Mouse (Mus musculus) heart, postnatal 0 days (tissue): Measurements from ENCODE around the gene Nav1. TPM values are rescaled to one million over a fixed set of nuclear protein-coding genes. Genes with fewer than 3 reads are reported as not detected.

Experiments
- ATAC-seq: fragments of 200-750 bp; cut with Nextera tagmentation; 2 replicates; pipeline ENCODE4 v1.8.0; 2017; ENCODE audit warnings: low read depth, moderate number of reproducible peaks, moderate library complexity; ENCODE audit not compliant: insufficient read depth
- DNase-seq: peaks from one replicate; pipeline ENCODE4 v3.0.0-alpha.2; 2016; ENCODE audit warnings: low spot score
- H3K27ac ChIP-seq: fragments of 300-500 bp; sonication (generic); 2 replicates; pipeline ENCODE4 v1.5.1; 2014; ENCODE audit warnings: low read depth, mild to moderate bottlenecking
- H3K27me3 ChIP-seq: fragments of 300-500 bp; sonication (generic); 2 replicates; pipeline ENCODE4 v1.6.1; 2014; ENCODE audit warnings: low read length, mixed read lengths; ENCODE audit not compliant: control insufficient read depth, insufficient read depth
- H3K36me3 ChIP-seq: fragments of 300-500 bp; sonication (generic); replicated peaks from 2 replicates; pipeline ENCODE4 v1.6.1; 2014; ENCODE audit warnings: low read length, mixed read lengths; ENCODE audit not compliant: control insufficient read depth, insufficient read depth
- H3K4me1 ChIP-seq: fragments of 300-500 bp; sonication (generic); 2 replicates; pipeline ENCODE4 v1.6.1; 2014; ENCODE audit warnings: antibody characterized with exemption; ENCODE audit not compliant: control insufficient read depth, insufficient read depth
- H3K4me2 ChIP-seq: fragments of 300-500 bp; sonication (generic); 2 replicates; pipeline ENCODE4 v1.6.1; 2014; ENCODE audit warnings: low read depth, mild to moderate bottlenecking, low read length, moderate library complexity
- H3K4me3 ChIP-seq: fragments of 300-500 bp; sonication (generic); 2 replicates; pipeline ENCODE4 v1.5.1; 2014; ENCODE audit warnings: low read depth, low read length
- H3K9ac ChIP-seq: fragments of 300-500 bp; sonication (generic); replicated peaks from 2 replicates; pipeline ENCODE4 v1.6.1; 2014; ENCODE audit warnings: low read depth, low read length, mixed read lengths
- H3K9me3 ChIP-seq: fragments of 300-500 bp; sonication (generic); replicated peaks from 2 replicates; pipeline ENCODE4 v1.6.1; 2016; ENCODE audit warnings: low read length; ENCODE audit not compliant: control insufficient read depth
- CTCF ChIP-seq: IDR thresholded peaks from 2 replicates; pipeline ENCODE4 v1.5.1; 2016; ENCODE audit warnings: antibody characterized with exemption, control low read depth, low read depth
- EP300 ChIP-seq: IDR thresholded peaks from 2 replicates; pipeline ENCODE4 v1.6.1; 2016; ENCODE audit warnings: antibody characterized with exemption, low read depth
- WGBS: fragments of 180-500 bp; shearing (Covaris S2); extraction: QIAGEN DNeasy Blood & Tissue Kit; methylation state at CpG from one replicate; pipeline ENCODE4 v1.1.7; 2014; 5-methylcytosine and 5-hydroxymethylcytosine counted together
- polyA plus RNA-seq: library from polyadenylated mRNA; unstranded; fragments of >200 nt; fragmentation: Nextera tagmentation; extraction: Ambion mirVana; gene quantifications from 2 replicates; pipeline ENCODE4 v1.2.1, GENCODE M21; 2015
- total RNA-seq: library from RNA; depleted of rRNA; stranded (reverse); fragments of >200 nt; gene quantifications from 2 replicates; pipeline ENCODE4 v1.2.3, GENCODE M21; 2014; ENCODE audit warnings: low replicate concordance

Nav1 gene
- total and polyA plus RNA-seq, 2 experiments from 2014 or later: 10.3 to 29.9 TPM

DNA sequence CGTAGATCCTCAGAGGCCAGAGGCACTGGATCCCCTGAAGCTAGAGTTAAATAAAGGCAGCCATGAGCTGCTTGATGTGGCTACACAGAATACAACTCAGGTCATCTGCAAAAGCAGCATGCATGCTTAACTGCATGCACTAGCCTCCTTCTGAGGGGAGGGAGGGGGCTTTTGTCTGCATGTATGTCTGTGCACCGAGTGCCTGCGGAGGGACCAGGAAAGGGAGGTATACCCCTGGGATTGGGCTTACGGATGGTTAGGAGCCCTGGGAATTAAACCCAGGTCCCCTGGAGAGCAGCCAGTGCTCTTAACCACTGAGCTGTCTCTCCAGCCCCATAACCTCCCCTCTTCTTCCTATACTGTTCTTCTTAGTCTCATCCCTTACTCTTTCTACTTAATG lies 195.0 kb downstream of the Nav1 start:
- no peak for TF ChIP-seq CTCF
- no peak overlapping the region for H3K4me2 ChIP-seq
- ATAC-seq (no peak), DNase-seq (no peak)
- H3K27ac ChIP-seq: peak overlapping the region; percentile 74; the same call in 1 of the 2 replicates
- 47% methylated on average over 4 of the region's 4 CpGs for WGBS
- no peaks in the 10 kb centered on the region for H3K9me3 ChIP-seq
- no peaks in the 10 kb centered on the region for H3K27me3 ChIP-seq
- H3K4me3 ChIP-seq: no peak overlapping the region
- peaks cover 51% of the 10 kb centered on the region for H3K36me3 ChIP-seq
- H3K4me1 ChIP-seq: peaks cover 12% of the 10 kb centered on the region
- no peak overlapping the region for H3K9ac ChIP-seq

DNA sequence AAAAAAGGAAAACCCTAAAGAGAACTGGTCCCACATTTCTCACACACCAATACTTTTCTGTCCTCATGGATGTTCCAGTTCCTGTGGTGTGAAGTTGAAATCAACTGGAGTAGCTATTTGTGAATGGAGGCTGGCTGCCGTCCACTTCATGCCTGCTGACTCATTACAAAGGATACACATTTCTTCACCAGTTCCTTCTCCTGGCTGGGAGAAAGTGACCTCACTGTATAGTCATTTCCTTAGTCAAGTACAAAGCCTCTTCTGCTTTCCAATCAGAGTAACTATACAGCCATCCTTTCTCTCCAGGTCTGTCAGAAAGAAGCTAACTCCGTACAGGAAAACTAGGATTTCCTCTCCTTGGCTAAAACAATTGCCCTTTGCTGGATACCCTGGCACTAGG lies 196.1 kb downstream of the Nav1 start:
- Histone ChIP-seq H3K4me2 (no peak overlapping the region), H3K27ac (peak overlapping the region; percentile 74), H3K9ac (no peak overlapping the region), H3K4me3 (no peak overlapping the region), H3K36me3 (peaks cover 50% of the 10 kb centered on the region), H3K27me3 (no peaks in the 10 kb centered on the region), H3K4me1 (peaks cover 12% of the 10 kb centered on the region), H3K9me3 (no peaks in the 10 kb centered on the region)
- 29% methylated on average over 2 of the region's 2 CpGs for WGBS
- ATAC-seq: peak; percentile 85
- TF ChIP-seq EP300 (0 out of 2 replicates have a peak, but pooled peaks have one; percentile 37), CTCF (no peak)
- DNase-seq: peak; percentile 75

- Histone ChIP-seq H3K4me2 (no peak overlapping the region), H3K27ac (no peak overlapping the region), H3K4me3 (no peak overlapping the region), H3K4me1 (peaks cover 9% of the 10 kb centered on the region), H3K9ac (no peak overlapping the region), H3K27me3 (no peaks in the 10 kb centered on the region), H3K36me3 (peaks cover 61% of the 10 kb centered on the region), H3K9me3 (no peaks in the 10 kb centered on the region)
- 95% methylated on average over 4 of the region's 4 CpGs for WGBS
- ATAC-seq: no peak
- no peak for TF ChIP-seq CTCF
- no peak for TF ChIP-seq EP300
- DNase-seq: no peak
Measured at GRCm38 (mm10) chr1:135408973-135409372, 198.1 kb downstream of the Nav1 start.

DNA sequence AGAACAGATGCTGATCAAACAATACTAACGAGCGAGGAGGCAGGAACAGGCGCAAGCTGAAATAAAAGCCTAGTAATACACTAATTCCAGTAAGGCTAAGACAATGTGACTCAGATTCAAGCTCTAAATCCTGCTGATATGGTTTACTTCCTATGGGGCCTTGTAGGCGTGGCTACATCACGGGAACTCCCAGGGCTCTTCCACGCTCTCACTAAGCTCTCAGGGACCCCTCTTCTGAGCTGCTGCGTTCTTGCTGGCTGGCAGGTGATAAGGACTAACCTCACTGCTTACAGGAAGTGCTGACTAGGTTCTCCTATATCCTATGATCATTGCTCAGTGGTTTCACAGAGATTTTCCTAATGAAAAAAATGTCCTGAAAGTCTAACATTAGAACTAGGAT lies 201.7 kb downstream of the Nav1 start:
- H3K27me3 ChIP-seq: no peaks in the 10 kb centered on the region
- H3K36me3 ChIP-seq: peaks cover 91% of the 10 kb centered on the region
- 55% methylated on average over 7 of the region's 7 CpGs for WGBS
- no peaks in the 10 kb centered on the region for H3K9me3 ChIP-seq
- H3K4me1 ChIP-seq: no peaks in the 10 kb centered on the region
- no peak for DNase-seq
- no peak for ATAC-seq
- no peak overlapping the region for H3K27ac ChIP-seq
- H3K9ac ChIP-seq: no peak overlapping the region
- no peak overlapping the region for H3K4me3 ChIP-seq
- no peak overlapping the region for H3K4me2 ChIP-seq
- TF ChIP-seq CTCF (no peak), EP300 (no peak)

DNA sequence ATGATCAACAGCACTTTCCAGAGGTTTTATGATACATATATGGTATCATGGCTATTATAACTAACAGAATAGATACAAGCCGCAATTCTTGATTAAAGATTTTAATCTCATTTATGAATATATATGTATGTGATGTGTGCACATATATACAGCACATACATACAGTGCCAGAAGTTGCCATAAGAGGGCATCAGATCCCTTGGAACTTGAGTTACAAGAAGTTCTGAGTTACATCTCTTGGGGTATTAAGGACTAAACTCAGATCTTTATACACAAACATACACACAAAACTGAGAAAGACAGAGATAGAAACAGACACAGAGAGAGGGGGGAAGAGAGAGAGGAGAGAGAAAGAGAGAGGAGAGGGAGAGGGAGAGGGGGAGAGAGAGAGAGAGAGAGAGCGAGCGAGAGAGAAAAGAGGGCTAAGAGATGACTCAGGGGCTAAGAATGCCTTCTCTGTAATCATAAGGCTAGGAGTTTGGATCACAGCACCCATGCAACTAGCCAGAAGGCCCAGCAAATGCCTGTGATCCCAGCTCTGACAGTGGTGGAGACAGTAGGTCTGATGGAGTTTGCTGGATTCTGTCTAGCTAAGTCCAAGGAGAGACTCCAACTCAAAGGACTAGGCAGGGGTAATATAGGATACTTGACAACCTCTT lies 205.5 kb downstream of the Nav1 start:
- WGBS: 72% methylated on average over 3 of the region's 3 CpGs
- no peak for TF ChIP-seq EP300
- TF ChIP-seq CTCF: peak; percentile 33
- Histone ChIP-seq H3K4me2 (no peak overlapping the region), H3K9me3 (no peaks in the 10 kb centered on the region), H3K4me3 (no peak overlapping the region), H3K4me1 (no peaks in the 10 kb centered on the region), H3K27ac (no peak overlapping the region), H3K9ac (no peak overlapping the region), H3K36me3 (peaks cover 83% of the 10 kb centered on the region), H3K27me3 (no peaks in the 10 kb centered on the region)
- DNase-seq (no peak), ATAC-seq (no peak)

DNA sequence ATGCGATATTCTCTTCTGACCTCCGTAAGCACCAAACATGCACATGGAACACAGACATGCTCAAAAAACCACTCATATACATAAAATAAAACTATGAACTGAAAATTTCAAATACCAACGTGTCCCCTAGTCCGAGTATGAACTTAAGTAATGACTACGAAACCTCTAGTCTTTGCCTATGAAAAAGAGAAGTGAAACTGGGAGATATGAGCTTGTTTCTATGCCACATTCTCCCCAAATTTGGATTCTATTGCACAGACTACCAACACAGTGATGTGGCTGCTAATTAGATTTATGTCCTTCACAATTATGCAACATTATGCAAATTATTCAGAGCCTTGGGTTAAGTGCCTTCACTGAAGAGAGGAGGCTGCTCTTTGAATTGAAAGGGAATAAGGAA lies 207.6 kb downstream of the Nav1 start:
- DNase-seq: no peak
- no peak overlapping the region for H3K9ac ChIP-seq
- no peak for ATAC-seq
- H3K4me3 ChIP-seq: no peak overlapping the region
- H3K27me3 ChIP-seq: no peaks in the 10 kb centered on the region
- no peaks in the 10 kb centered on the region for H3K4me1 ChIP-seq
- H3K36me3 ChIP-seq: peaks cover 81% of the 10 kb centered on the region
- 93% methylated on average over 5 of the region's 5 CpGs for WGBS
- no peak overlapping the region for H3K27ac ChIP-seq
- no peak overlapping the region for H3K4me2 ChIP-seq
- no peak for TF ChIP-seq EP300
- no peak for TF ChIP-seq CTCF
- H3K9me3 ChIP-seq: no peaks in the 10 kb centered on the region
